Mouse (Mus musculus) liver, adult 2 months (tissue): ENCODE results near the gene Mthfs.
"Not testable (repeated sequence)": the region's sequence is repeated elsewhere in the genome, so short reads cannot be mapped to it uniquely, and the experiment has no call there.

Experiments used
- CTCF ChIP-seq: fragments of 200-500 bp; IDR thresholded peaks from 2 replicates; pipeline ENCODE4 v1.5.1; 2011; ENCODE audit warnings: low read depth, low read length, control low read depth
- POLR2A ChIP-seq: fragments of 200-500 bp; IDR thresholded peaks from 2 replicates; pipeline ENCODE4 v1.6.1; 2011; ENCODE audit warnings: low read length, control low read depth; ENCODE audit not compliant: insufficient read depth; ENCODE audit errors: extremely low read depth

- not testable (repeated sequence) for TF ChIP-seq POLR2A, CTCF
Observed at GRCm38 (mm10) chr9:89218174-89218573, 7.7 kb downstream of the Mthfs start.
